17 mouse cellular contexts compared by ENCODE assay signal in genomic region chr8:115436356-115436721, GRCm38 (mm10).
DNase-seq lines count a peak whose midpoint lies in the region; ATAC-seq lines count a peak whose summit lies in the region.
"Had no signal": no experiment of that assay in that cellular context is flagged by ENCODE, and none has a peak within 500 bp of the region (broad histone marks: within the 10 kb centered on the region; RNA-seq: fewer than 3 reads in every experiment).

No protein-coding gene starts in this region.

- ATAC-seq in activated CD4-positive, CD25-positive, alpha-beta regulatory T cell, adult 4 months = peak; percentile 42
- peak; percentile 74 for ATAC-seq in inflammation-experienced regulatory T-cells, adult 6 months
- ATAC-seq: forebrain, embryonic 15.5 days; intestine, embryonic 15.5 days; Patski had no signal

- peak; percentile 16 for DNase-seq in naive thymus-derived CD4-positive, alpha-beta T cell, adult 2 months (ENCODE audit: low read depth)
- no peak for DNase-seq in cerebellum, adult 11-12 months
- DNase-seq in thymus, postnatal 0 days (ENCODE audit: low spot score) = no peak
- DNase-seq in embryo, embryonic 11 days = no peak
- DNase-seq: adrenal gland, adult 2 months; adrenal gland, postnatal 14 days; cerebellum, adult 11 months; cerebellum, adult 8-10 months; cerebellum, postnatal 10 days; cerebellum, postnatal 36 days; gastrocnemius, postnatal 10 days; gastrocnemius, postnatal 36 days had no signal
